Mouse (Mus musculus) heart, postnatal 14 days (tissue): Measurements from ENCODE around the gene Serp2. TPM values are rescaled to one million over a fixed set of nuclear protein-coding genes. Genes with fewer than 3 reads are reported as not detected.

Experiments
- DNase-seq, 2 experiments: peaks; one replicate each; pipeline ENCODE4 v3.0.0; 2021 to 2022
- intact Hi-C: fragments of 180-260 bp; cut with DNase I; formaldehyde crosslinking; loops from one replicate; pipeline ENCODE4 v1.15.1; 2025
- total RNA-seq, 2 experiments: library from RNA; stranded (reverse); gene quantifications; 2 replicates each; pipeline ENCODE4 v1.2.3; 2021

Serp2 gene
- total RNA-seq, 2 experiments from 2014 or later: 0.68 to 1.0 TPM

DNA sequence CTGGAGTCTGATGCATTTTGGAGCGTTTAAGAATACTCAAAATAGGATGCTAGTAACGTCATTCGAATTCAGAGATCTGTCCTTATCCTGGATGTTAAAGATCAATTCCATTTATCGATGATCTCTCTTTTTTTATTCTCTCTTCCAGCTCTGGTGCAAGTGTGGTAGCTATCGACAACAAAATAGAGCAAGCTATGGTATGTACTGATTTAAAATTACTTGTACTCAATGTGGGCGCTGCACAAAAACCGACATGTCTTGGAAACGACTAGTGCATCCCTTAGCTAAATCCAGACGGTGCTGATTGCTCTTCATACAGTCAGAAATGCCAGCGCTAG, 51.6 kb downstream of the Serp2 start:
- intact Hi-C loops: loop anchor here (2.0 to 5.0 kb wide), 8 partner anchors 52 to 314 kb away; partner anchors contain the start of gene Serp2
- DNase-seq: no peak

DNA sequence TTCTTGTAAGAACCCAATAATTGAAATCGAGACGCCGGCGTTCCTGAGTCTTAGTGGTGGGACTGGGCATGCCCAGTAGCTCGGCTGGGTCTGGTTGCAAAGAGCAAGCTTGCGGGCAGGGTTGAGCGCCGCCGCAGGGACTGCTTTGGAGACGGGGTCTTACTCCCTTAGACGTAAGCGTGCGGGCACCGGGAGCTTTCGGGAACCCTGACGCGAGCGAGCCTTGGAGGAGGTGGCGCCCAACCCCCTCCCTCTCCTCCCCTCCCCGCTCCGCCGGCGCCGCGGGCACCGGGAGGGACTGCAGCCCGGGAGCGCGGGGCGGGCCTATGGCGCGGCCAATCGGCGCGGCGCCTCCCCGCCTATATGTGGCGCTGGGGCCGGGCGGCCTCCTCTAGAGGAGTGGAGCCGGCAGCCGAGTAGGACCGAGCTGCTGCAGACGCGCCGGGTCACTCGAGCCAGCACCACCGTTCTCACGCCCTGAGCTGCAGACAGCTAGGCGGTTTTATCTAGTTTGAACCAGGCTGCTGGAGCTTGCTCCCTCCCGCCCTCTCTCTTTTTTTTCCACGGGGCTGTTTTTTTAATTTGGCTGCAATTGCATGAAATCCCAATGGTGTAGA, 52.5 kb downstream of the Serp2 start:
- intact Hi-C loops: loop anchor here (1.0 to 2.0 kb wide), 7 partner anchors 107 to 372 kb away; no protein-coding TSS in a partner anchor
- DNase-seq: peak; percentile 97

DNA sequence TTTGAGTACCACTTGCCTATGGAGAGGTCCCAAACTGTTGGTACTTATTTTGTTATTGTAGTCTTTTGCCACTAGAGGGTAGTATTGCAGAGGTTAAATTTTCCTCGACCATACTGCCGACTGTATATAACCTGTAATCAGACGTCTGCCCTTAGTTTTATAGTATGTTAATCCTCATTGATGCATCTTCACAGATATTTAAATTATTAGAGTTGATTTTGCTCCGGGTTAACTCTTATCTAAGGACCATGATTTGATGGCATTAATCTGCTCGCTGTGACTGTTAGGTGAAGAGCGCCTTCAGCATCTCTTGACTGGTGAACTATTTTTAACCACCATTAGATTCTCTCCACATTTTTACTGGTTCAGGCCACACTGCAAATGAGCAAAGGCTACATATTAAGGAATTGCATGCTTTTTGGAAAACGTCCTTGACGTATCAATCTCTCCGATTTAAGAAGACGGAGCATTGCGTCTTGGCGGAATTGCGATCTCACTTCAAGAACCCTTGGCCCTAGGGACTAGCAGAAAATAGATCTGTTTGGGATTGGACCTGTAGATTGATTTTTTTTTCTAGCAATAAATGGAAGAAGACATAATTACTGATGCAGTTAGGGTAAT, 53.3 kb downstream of the Serp2 start:
- DNase-seq: peak in 1 of 2 experiments; percentile 13
- intact Hi-C loops: no loop called here

GRCm38 (mm10) chr14:76500036-76500435, 56.7 kb downstream of the Serp2 start:
- no peak for DNase-seq
- intact Hi-C loops: no loop called here

DNA sequence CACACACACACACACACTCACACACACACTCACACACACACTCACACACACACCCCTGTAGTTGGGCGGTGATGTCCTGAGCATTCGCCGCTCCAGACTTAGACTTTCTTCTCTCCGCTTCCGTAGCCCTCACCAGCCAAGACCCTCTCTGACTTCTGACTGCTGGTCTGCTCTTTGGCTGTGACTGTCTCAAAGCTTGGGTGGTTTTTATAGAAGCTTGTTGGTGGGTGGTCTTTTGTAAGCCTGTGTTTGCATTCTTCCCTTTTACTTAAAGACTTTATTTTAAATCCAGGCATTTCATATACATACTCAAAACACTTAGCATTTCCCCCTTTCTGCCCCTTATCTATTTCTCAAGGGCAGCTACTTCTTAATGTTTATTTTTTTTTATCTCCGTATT, 57.2 kb downstream of the Serp2 start:
- intact Hi-C loops: no loop called here
- DNase-seq: no peak

GRCm38 (mm10) chr14:76498210-76498609, 58.5 kb downstream of the Serp2 start:
- no peak for DNase-seq
- intact Hi-C loops: no loop called here

DNA sequence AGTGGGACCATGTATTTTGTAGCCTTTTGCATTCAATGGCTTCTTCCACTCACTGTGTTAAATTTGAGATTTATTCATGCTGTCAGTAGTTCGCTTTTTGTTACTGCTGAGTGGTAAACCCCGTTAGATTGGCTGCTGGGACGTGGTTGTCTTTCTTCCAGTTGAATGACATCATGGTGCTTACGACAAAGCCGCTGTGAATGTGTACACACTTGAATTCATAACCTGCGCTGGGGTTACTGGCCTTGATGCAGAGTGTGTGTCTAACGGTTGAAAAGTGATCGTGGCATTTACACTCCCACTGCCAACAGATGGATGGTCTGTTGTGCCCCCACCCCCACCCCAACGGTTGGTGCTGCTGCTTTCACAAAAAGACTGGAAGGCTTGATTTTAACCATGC, 59.5 kb downstream of the Serp2 start:
- DNase-seq: no peak
- intact Hi-C loops: no loop called here

GRCm38 (mm10) chr14:76495022-76495421, 61.7 kb downstream of the Serp2 start:
- no peak for DNase-seq
- intact Hi-C loops: no loop called here

DNA sequence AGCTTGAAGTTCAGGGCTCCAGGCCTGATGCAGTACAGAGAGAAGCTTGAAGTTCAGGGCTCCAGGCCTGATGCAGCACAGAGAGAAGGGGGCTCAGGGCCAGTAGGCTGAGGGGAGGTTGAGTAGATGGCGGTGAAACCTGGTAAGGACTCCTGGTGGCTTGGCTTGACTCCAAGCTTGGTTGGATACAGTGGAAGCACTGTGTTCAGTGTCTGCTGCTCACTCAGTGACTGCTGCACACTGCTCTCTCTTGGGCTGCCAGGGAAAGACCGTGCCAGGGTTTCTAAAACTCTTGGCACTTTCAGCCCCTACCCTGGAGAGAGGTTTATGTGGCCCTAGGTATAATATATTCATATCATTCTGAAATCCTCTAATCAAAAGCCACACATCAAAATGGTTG, 67.6 kb downstream of the Serp2 start:
- intact Hi-C loops: no loop called here
- DNase-seq: no peak

DNA sequence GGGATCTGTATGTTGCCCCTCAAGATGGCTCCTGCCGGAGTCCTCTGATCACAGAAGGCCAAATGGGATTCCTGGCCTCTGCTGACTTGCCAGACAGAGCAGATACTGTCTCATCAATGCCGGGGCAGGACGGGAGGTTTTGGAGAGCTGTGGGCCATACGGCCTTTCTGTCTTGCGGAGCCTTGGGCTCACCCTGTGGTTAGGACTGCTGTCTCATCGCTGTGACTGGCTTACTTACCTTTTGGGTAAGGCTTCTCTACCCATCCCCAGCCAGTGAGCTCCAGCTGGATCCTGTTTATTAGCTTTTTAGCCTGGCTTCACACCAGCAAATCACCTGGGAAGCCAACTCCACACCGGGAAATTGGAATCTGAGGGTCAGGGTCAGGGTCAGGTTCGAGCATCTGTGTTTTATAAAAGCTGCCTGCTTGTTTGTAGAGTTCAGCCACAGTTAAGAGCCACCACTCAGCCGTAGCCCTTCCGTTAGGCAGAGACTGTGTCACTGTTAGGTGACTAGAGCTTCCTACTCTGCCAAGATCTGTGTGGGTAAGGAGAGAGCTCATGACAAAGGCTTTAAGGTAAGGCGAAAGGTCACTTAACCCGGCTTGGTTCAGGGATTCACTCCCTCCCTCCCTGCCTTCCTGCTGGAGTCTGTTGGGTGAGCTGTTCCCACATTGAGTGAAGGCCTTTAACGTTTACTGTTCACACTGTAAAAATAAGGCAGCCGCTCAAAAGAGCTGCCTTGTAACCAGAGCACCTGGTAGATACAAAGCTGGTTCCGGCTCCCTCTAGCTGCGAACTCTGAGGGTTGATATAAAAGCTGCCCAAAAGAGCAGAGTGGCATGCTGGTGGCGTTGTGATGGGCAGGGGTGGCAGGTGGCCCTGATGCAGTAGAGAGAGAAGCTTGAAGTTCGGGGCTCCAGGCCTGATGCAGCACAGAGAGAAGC, 68.3 kb downstream of the Serp2 start:
- intact Hi-C loops: no loop called here
- no peak for DNase-seq

GRCm38 (mm10) chr14:76487609-76488008, 69.1 kb downstream of the Serp2 start:
- intact Hi-C loops: no loop called here
- DNase-seq: no peak

DNA sequence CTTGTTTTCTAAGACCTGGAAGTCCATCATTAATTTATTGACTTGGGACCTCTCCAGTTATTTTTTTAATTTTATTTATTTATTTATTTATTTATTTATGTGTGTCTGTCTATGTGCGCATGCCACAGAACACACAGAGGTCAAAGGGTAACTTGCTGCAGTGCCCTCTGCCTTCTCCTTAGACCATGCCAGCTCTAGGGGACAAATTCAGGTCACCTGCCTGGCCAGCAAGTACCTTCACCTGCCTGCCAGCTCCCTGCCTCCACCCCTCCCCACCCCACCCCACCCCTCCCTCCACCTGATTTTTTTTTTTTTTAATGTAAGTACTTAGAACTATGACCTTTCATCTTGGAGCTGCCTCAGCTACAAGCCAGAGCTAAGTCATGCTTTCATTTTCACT, 73.0 kb downstream of the Serp2 start:
- DNase-seq: no peak
- intact Hi-C loops: no loop called here

Other genes with a start within 250 kb of the Serp2 start
- 100 to 1,000 TPM; 464 to 515 TPM for gene Tsc22d1, start 141.9 kb downstream of the Serp2 start, total RNA-seq